Mouse (Mus musculus) cortical plate, adult 2 months (tissue): ENCODE data around the gene Nrg3.

Experiments used
- CTCF ChIP-seq: fragments of 200-500 bp; IDR thresholded peaks from 2 replicates; pipeline ENCODE4 v1.5.1; 2011; ENCODE audit warnings: mild to moderate bottlenecking, control low read depth, low read length; ENCODE audit not compliant: insufficient read depth; ENCODE audit errors: extremely low read depth
- POLR2A ChIP-seq: fragments of 200-500 bp; IDR thresholded peaks from 2 replicates; pipeline ENCODE4 v1.6.1; 2011; ENCODE audit warnings: mild to moderate bottlenecking, low read length, control low read depth; ENCODE audit not compliant: insufficient read depth; ENCODE audit errors: extremely low read depth

- TF ChIP-seq CTCF (no peak), POLR2A (no peak)
Measured at GRCm38 (mm10) chr14:39155462-39155861, 317.4 kb downstream of the Nrg3 start.
